Mouse (Mus musculus) embryonic facial prominence, embryonic 11.5 days (tissue): ENCODE measurements at regions not wholly inside any gene's neighbourhood (a gene's known extent, or its start where the extent isn't known, plus 50 kb on each side); places are given as distances from the start of the nearest gene placed in this dataset.

Experiments
- ATAC-seq: fragments of 200-750 bp; cut with Nextera tagmentation; replicated peaks from 2 replicates; pipeline ENCODE4 v1.8.0; 2017; ENCODE audit warnings: low read depth; ENCODE audit not compliant: insufficient number of reproducible peaks, low FRiP score, low TSS enrichment
- DNase-seq: peaks from one replicate; pipeline ENCODE4 v3.0.0-alpha.2; 2015; ENCODE audit warnings: low spot score
- H3K27ac ChIP-seq: fragments of 300-500 bp; sonication (generic); replicated peaks from 2 replicates; pipeline ENCODE4 v1.5.1; 2014; ENCODE audit warnings: mild to moderate bottlenecking, low read depth, low read length, control low read depth
- H3K27me3 ChIP-seq: fragments of 300-500 bp; sonication (generic); 2 replicates; pipeline ENCODE4 v1.6.1; 2014; ENCODE audit warnings: mild to moderate bottlenecking, low read length, moderate library complexity, mixed read lengths; ENCODE audit not compliant: control insufficient read depth, insufficient read depth
- H3K36me3 ChIP-seq: fragments of 300-500 bp; sonication (generic); replicated peaks from 2 replicates; pipeline ENCODE4 v1.6.1; 2014; ENCODE audit warnings: low read depth, mild to moderate bottlenecking, low read length, moderate library complexity, mixed read lengths; ENCODE audit not compliant: control insufficient read depth, insufficient read depth
- H3K4me1 ChIP-seq: fragments of 300-500 bp; sonication (generic); 2 replicates; pipeline ENCODE4 v1.6.1; 2014; ENCODE audit warnings: low read length, mixed read lengths; ENCODE audit not compliant: control insufficient read depth, insufficient read depth
- H3K4me2 ChIP-seq: fragments of 300-500 bp; sonication (generic); 2 replicates; pipeline ENCODE4 v1.6.1; 2014; ENCODE audit warnings: low read depth, mild to moderate bottlenecking, control low read depth, low read length, moderate library complexity
- H3K4me3 ChIP-seq: fragments of 300-500 bp; sonication (generic); 2 replicates; pipeline ENCODE4 v1.5.1; 2014; ENCODE audit warnings: low read depth, low read length, control low read depth
- H3K9ac ChIP-seq: fragments of 300-500 bp; sonication (generic); replicated peaks from 2 replicates; pipeline ENCODE4 v1.6.1; 2014; ENCODE audit warnings: mild to moderate bottlenecking, control low read depth, low read length
- H3K9me3 ChIP-seq: fragments of 300-500 bp; sonication (generic); replicated peaks from 2 replicates; pipeline ENCODE4 v1.6.1; 2016; ENCODE audit warnings: mild to moderate bottlenecking, low read length, inconsistent platforms, mixed read lengths; ENCODE audit not compliant: control insufficient read depth
- WGBS: fragments of 180-500 bp; shearing (Covaris S2); extraction: QIAGEN DNeasy Blood & Tissue Kit; methylation state at CpG from one replicate; pipeline ENCODE4 v1.1.7; 2014; 5-methylcytosine and 5-hydroxymethylcytosine counted together

- no peaks in the 10 kb centered on the region for H3K36me3 ChIP-seq
- 86% methylated on average over 10 of the region's 10 CpGs for WGBS
- no peak overlapping the region for H3K9ac ChIP-seq
- H3K4me2 ChIP-seq, result no peak overlapping the region
- ATAC-seq, result no peak
- no peaks in the 10 kb centered on the region for H3K4me1 ChIP-seq
- H3K9me3 ChIP-seq, result no peaks in the 10 kb centered on the region
- no peak overlapping the region for H3K4me3 ChIP-seq
- no peaks in the 10 kb centered on the region for H3K27me3 ChIP-seq
- no peak overlapping the region for H3K27ac ChIP-seq
- no peak for DNase-seq
These were observed 85.6 kb downstream of the Diras2 start for GRCm38 (mm10) chr13:52445513-52445912.

- DNase-seq, result no peak
- Histone ChIP-seq H3K4me2 (no peak overlapping the region), H3K4me3 (no peak overlapping the region), H3K27me3 (no peaks in the 10 kb centered on the region), H3K9ac (no peak overlapping the region), H3K9me3 (no peaks in the 10 kb centered on the region), H3K27ac (no peak overlapping the region), H3K36me3 (no peaks in the 10 kb centered on the region), H3K4me1 (no peaks in the 10 kb centered on the region)
- WGBS, result 87% methylated on average over 11 of the region's 11 CpGs
- no peak for ATAC-seq
These were observed 82.2 kb downstream of the Diras2 start for GRCm38 (mm10) chr13:52448902-52449301.

GRCm38 (mm10) chr13:52451486-52451885 is 79.6 kb downstream of the Diras2 start:
- Histone ChIP-seq H3K4me2 (no peak overlapping the region), H3K36me3 (no peaks in the 10 kb centered on the region), H3K4me1 (no peaks in the 10 kb centered on the region), H3K9me3 (no peaks in the 10 kb centered on the region), H3K27me3 (no peaks in the 10 kb centered on the region), H3K9ac (no peak overlapping the region), H3K4me3 (no peak overlapping the region), H3K27ac (no peak overlapping the region)
- ATAC-seq, result no peak
- WGBS, result 84% methylated on average over 9 of the region's 9 CpGs
- no peak for DNase-seq

GRCm38 (mm10) chr13:52452291-52452690 is 78.8 kb downstream of the Diras2 start:
- Histone ChIP-seq H3K4me3 (no peak overlapping the region), H3K36me3 (no peaks in the 10 kb centered on the region), H3K9ac (no peak overlapping the region), H3K9me3 (no peaks in the 10 kb centered on the region), H3K27me3 (no peaks in the 10 kb centered on the region), H3K4me2 (no peak overlapping the region), H3K27ac (no peak overlapping the region), H3K4me1 (no peaks in the 10 kb centered on the region)
- WGBS, result 41% methylated on average over 4 of the region's 4 CpGs
- DNase-seq (peak; percentile 6), ATAC-seq (no peak)
